In the genomic region with DNA sequence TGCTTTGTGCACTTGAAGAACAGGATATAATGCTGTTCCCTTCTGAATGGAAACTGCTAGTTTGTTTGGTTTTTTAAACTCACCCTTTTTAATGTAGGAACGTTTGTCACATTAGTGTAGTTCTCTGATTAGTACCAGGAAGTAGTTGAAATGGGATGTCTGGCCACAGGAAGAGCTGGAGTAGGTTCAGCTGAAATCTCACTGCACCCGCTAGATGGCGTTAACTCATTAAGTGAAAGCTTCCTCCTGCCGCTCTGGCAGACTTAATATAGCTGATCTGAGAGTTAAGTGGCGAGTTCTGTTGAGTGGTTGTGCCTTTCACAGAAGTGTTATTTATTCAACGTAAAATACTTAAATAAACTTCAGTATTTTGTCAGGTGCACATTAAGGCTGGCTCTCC, we compare ENCODE assay signal across 9 mouse cellular contexts.
DNase-seq lines count a peak whose midpoint lies in the region; ATAC-seq and TF ChIP-seq lines count a peak whose summit lies in the region.
"Had no signal": no experiment of that assay in that cellular context is flagged by ENCODE, and none has a peak within 500 bp of the region (broad histone marks: within the 10 kb centered on the region; RNA-seq: fewer than 3 reads in every experiment).

No protein-coding gene starts in this region.

- H3K79me3 ChIP-seq in C2C12 (ENCODE audit: low read depth) = no peaks in the 10 kb centered on the region

- 4% methylated on average over 6 of the region's 6 CpGs for WGBS in liver, postnatal 0 days (ENCODE audit: insufficient replicate concordance)

- no peaks in the 10 kb centered on the region for H3K36me3 ChIP-seq in C2C12 (ENCODE audit: control insufficient read depth, insufficient read depth)
- no peaks in the 10 kb centered on the region for H3K36me3 ChIP-seq in liver, postnatal 0 days (replicated peaks; ENCODE audit: insufficient read depth, low read length)

- no peaks in the 10 kb centered on the region for H3K79me2 ChIP-seq in C2C12 (ENCODE audit: control insufficient read depth, insufficient read depth)

- no peak overlapping the region for H3K4me2 ChIP-seq in liver, postnatal 0 days (ENCODE audit: low read depth, low read length)
- H3K4me2 ChIP-seq: limb, embryonic 13.5 days had no signal

- no peak overlapping the region for H3K9ac ChIP-seq in liver, postnatal 0 days (replicated peaks)
- H3K9ac ChIP-seq: limb, embryonic 13.5 days had no signal

- H3K27me3 ChIP-seq in C2C12 (ENCODE audit: control insufficient read depth, insufficient read depth, insufficient read length) = no peaks in the 10 kb centered on the region
- no peaks in the 10 kb centered on the region for H3K27me3 ChIP-seq in liver, postnatal 0 days (ENCODE audit: insufficient read depth, low read length)
- H3K27me3 ChIP-seq: limb, embryonic 13.5 days had no signal

- intact Hi-C loops in gastrocnemius, postnatal 36 days (cut with DNase I) = loop anchor here (5.0 kb wide), 1 partner anchor 141 kb away; no protein-coding TSS in a partner anchor

- no peak overlapping the region for H3K27ac ChIP-seq in liver, postnatal 0 days (ENCODE audit: low read depth)
- H3K27ac ChIP-seq: limb, embryonic 13.5 days had no signal

- DNase-seq in ZHBTc4 (ENCODE audit: low read depth, low spot score) = peak; percentile 88
- DNase-seq in cerebellum, postnatal 4 days (ENCODE audit: low spot score in 2 of 2) = peak; percentile 60 to 75
- peak; percentile 48 to 75 for DNase-seq in gastrocnemius, postnatal 36 days
- DNase-seq in kidney, postnatal 14 days = peak; percentile 87
- peak; percentile 80 for DNase-seq in liver, postnatal 0 days
- peak; percentile 68 for DNase-seq in ovary, postnatal 36 days (ENCODE audit: low spot score)
- DNase-seq in thymus, postnatal 14 days = peak; percentile 81

- peak; percentile 43 for TF ChIP-seq CTCF in C2C12 (IDR thresholded peaks at IDR 0.05; ENCODE audit: control insufficient read depth, insufficient read depth, insufficient read length)
- peak; percentile 78 for TF ChIP-seq CTCF in liver, postnatal 0 days (IDR thresholded peaks at IDR 0.05; ENCODE audit: low read depth)

- H3ac ChIP-seq in C2C12 (ENCODE audit: control insufficient read depth, insufficient read length, low read depth) = no peak overlapping the region

- peak; percentile 50; the same call in 1 of the 2 replicates for ATAC-seq in liver, postnatal 0 days

- no peak for TF ChIP-seq EP300 in liver, postnatal 0 days (IDR thresholded peaks at IDR 0.05; ENCODE audit: low read depth)

- no peak overlapping the region for H3K4me3 ChIP-seq in C2C12 (ENCODE audit: insufficient read depth, poor library complexity, severe bottlenecking)
- H3K4me3 ChIP-seq in liver, postnatal 0 days (ENCODE audit: low read depth, low read length) = no peak overlapping the region
- H3K4me3 ChIP-seq: limb, embryonic 13.5 days had no signal

- H3K9me3 ChIP-seq in liver, postnatal 0 days (ENCODE audit: low read length) = no peaks in the 10 kb centered on the region
- H3K9me3 ChIP-seq: limb, embryonic 13.5 days had no signal

- no peaks in the 10 kb centered on the region for H3K4me1 ChIP-seq in liver, postnatal 0 days (ENCODE audit: insufficient read depth)

TF ChIP-seq in C2C12, 6 proteins besides CTCF, POLR2A, EP300 and RAD21:
- no peak for TF ChIP-seq MAX (IDR thresholded peaks at IDR 0.05)
